Mouse (Mus musculus) olfactory bulb, adult 2 months (tissue): ENCODE measurements around the gene Dpyd.

Experiments used
- CTCF ChIP-seq: fragments of 200-500 bp; IDR thresholded peaks from 2 replicates; pipeline ENCODE4 v1.5.1; 2012; ENCODE audit warnings: low read depth, mild to moderate bottlenecking, low read length, moderate library complexity; ENCODE audit not compliant: insufficient read depth
- POLR2A ChIP-seq: fragments of 200-500 bp; IDR thresholded peaks from 2 replicates; pipeline ENCODE4 v1.6.1; 2012; ENCODE audit warnings: mild to moderate bottlenecking, low read depth, low read length, moderate library complexity; ENCODE audit not compliant: insufficient read depth

- TF ChIP-seq POLR2A (no peak), CTCF (no peak)
These were observed 857.3 kb downstream of the Dpyd start for GRCm38 (mm10) chr3:119419087-119419709.
